Mouse (Mus musculus): ENCODE data around the gene Ttc7.

DNA sequence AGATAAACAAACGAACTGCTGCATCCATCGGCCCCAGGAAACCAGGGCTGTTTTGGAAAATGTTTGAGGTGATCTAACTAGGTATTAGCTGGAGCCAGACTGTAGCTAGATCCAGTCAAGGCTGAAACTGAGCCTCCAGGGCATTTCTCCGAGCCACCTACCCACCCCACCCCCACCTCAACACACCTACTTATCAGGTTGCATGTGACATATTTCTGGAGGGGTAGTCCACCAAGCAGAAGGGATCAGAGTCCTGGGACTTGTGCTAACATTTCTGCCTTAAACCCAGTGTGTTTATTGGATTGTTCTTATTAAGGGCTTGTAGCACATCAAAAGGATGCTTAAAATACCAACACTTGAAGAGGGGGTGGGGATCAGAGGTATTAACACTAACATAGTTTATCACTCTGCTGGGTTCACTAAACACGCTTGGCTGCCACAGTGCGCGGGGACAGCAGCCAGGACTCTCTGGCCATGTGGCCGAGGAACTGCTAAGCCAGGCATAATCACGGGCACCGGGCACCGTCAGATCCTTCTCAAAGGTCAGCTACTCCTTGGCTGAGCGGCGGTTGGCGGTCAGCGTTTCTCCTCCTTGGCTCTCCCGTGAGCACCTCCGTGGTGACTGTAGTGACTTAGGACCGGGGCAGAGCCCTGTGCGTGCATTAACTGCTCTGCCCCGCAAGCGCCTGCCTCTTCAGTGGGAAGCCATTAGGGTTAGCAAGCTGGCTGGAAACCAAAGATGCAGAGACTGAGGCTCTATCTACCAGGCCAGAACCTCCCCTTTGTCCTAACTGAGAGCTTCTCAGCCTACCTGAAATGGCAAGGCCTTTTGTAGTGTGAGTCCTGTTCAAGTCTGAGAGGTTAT, 68.8 kb downstream of the Ttc7 start:
- no peak for TF ChIP-seq HCFC1 (IDR thresholded peaks at IDR 0.05; ENCODE audit: borderline replicate concordance, insufficient read depth, low read length)
- TF ChIP-seq ZNF384 (IDR thresholded peaks at IDR 0.05; ENCODE audit: low read depth, low read length) = no peak
- no peak for TF ChIP-seq ZC3H11A (IDR thresholded peaks at IDR 0.05; ENCODE audit: borderline replicate concordance, low read depth, low read length)
- no peak for TF ChIP-seq CHD2 (IDR thresholded peaks at IDR 0.05; ENCODE audit: low read depth, low read length)
- no peak for TF ChIP-seq MAFK (IDR thresholded peaks at IDR 0.05; ENCODE audit: insufficient read depth, low read depth, low read length)
